Mouse (Mus musculus) hindbrain, embryonic 14.5 days (tissue): ENCODE data around the gene Zfpm1. TPM values are rescaled to one million over a fixed set of nuclear protein-coding genes. Genes with fewer than 3 reads are reported as not detected.

Experiments used
- ATAC-seq: fragments of 200-750 bp; cut with Nextera tagmentation; 2 replicates; pipeline ENCODE4 v1.8.0; 2017; ENCODE audit warnings: moderate number of reproducible peaks, mild to moderate bottlenecking, moderate TSS enrichment, moderate library complexity; ENCODE audit not compliant: low FRiP score
- DNase-seq: peaks from one replicate; pipeline ENCODE4 v3.0.0-alpha.2; 2015; ENCODE audit warnings: low spot score
- H3K27ac ChIP-seq: fragments of 300-500 bp; sonication (generic); 2 replicates; pipeline ENCODE4 v1.5.1; 2014; ENCODE audit warnings: mild to moderate bottlenecking, moderate library complexity
- H3K27me3 ChIP-seq: fragments of 300-500 bp; sonication (generic); 2 replicates; pipeline ENCODE4 v1.6.1; 2014; ENCODE audit warnings: mild to moderate bottlenecking, low read length, mixed read lengths; ENCODE audit not compliant: control insufficient read depth, insufficient read depth
- H3K36me3 ChIP-seq: fragments of 300-500 bp; sonication (generic); replicated peaks from 2 replicates; pipeline ENCODE4 v1.6.1; 2014; ENCODE audit not compliant: control insufficient read depth, insufficient read depth
- H3K4me1 ChIP-seq: fragments of 300-500 bp; sonication (generic); replicated peaks from 2 replicates; pipeline ENCODE4 v1.6.1; 2014; ENCODE audit warnings: antibody characterized with exemption, low read length, mixed read lengths; ENCODE audit not compliant: control insufficient read depth, insufficient read depth
- H3K4me2 ChIP-seq: fragments of 300-500 bp; sonication (generic); replicated peaks from 2 replicates; pipeline ENCODE4 v1.6.1; 2014; ENCODE audit warnings: mild to moderate bottlenecking, moderate library complexity
- H3K4me3 ChIP-seq: fragments of 300-500 bp; sonication (generic); replicated peaks from 2 replicates; pipeline ENCODE4 v1.5.1; 2014; ENCODE audit warnings: mild to moderate bottlenecking, low read length
- H3K9ac ChIP-seq: fragments of 300-500 bp; sonication (generic); 2 replicates; pipeline ENCODE4 v1.6.1; 2014
- H3K9me3 ChIP-seq: fragments of 300-500 bp; sonication (generic); 2 replicates; pipeline ENCODE4 v1.6.1; 2016; ENCODE audit warnings: low read length; ENCODE audit not compliant: control insufficient read depth
- WGBS: fragments of 180-500 bp; shearing (Covaris S2); extraction: QIAGEN DNeasy Blood & Tissue Kit; methylation state at CpG from one replicate; pipeline ENCODE4 v1.1.7; 2014; 5-methylcytosine and 5-hydroxymethylcytosine counted together
- polyA plus RNA-seq: library from polyadenylated mRNA; unstranded; fragments of >200 nt; fragmentation: Nextera tagmentation; extraction: Ambion mirVana; gene quantifications from 2 replicates; pipeline ENCODE4 v1.2.1, GENCODE M21; 2014

Zfpm1 gene
- polyA plus RNA-seq, 1 experiment from 2014 or later = 2.0 TPM

DNA sequence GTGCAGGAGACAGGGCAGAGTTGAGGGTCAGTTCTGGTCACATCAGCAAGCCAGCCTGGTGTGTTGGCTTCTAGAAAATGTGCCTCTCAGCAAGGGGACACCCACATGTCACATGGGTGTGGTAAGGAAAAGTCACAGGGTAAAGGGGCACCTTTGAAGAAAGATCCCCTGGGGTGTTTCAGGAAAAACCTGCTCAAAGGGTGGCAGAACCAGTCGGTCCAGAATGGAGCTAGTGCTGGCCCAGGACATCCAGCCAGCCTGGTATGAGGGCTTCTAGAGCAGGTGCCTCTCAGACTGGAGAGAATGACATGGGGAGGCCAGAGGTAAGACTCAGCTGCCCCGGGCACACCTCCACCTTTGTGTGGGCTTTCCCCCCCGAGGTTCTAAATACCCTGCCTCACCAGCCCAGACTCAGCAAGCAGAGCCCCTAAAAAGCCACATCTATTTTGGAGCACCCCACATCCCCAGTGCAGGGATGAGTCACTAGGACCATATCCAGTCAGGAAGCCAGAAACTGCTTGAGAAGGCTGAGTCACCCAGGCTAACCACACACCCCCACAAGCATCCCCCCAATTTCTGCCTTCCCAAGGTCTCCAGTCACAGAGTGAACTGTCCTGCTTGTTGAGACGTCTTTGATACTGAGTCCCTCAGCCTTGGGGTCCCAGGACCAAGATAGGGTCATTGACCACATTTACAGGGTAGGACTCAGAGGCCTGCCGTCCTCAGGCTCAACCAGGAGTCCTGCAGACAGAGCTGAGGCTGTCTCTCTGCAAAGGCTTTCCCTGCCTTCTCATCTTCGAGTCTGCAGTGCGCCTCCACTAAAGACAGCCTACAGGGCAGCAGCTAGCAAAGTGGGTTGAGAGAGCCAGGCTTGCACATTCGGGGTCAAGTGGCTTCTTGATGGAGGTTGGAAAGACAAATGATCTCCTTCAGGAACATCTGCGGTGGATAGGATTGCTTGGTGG, 74.0 kb downstream of the Zfpm1 start:
- ATAC-seq = no peak
- Histone ChIP-seq H3K27me3 (no peaks in the 10 kb centered on the region), H3K9ac (no peak overlapping the region), H3K27ac (no peak overlapping the region), H3K36me3 (no peaks in the 10 kb centered on the region), H3K4me1 (peaks cover 3% of the 10 kb centered on the region), H3K9me3 (no peaks in the 10 kb centered on the region), H3K4me2 (no peak overlapping the region), H3K4me3 (no peak overlapping the region)
- no peak for DNase-seq
- 78% methylated on average over 9 of the region's 9 CpGs for WGBS

DNA sequence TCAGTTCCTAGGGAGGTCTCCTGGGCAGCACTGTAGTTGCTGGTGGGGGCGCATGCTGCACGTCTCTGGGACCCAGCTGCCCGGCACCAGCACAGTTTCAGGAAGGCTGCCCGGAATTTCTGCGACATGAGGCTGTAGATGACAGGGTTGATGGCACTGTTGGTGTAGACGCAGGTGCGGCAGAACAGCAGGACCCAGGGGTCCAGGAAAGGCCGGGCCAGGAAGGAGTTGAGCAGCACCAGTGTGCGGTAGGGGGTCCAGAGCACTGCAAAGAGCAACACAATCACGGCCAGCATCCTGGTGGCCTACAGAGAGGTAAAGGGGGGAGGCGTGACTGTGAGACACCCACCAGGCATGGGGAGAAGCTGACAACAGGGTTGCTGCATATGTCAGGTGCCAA, 75.3 kb downstream of the Zfpm1 start:
- no peaks in the 10 kb centered on the region for H3K27me3 ChIP-seq
- WGBS = 53% methylated on average over 11 of the region's 11 CpGs

DNA sequence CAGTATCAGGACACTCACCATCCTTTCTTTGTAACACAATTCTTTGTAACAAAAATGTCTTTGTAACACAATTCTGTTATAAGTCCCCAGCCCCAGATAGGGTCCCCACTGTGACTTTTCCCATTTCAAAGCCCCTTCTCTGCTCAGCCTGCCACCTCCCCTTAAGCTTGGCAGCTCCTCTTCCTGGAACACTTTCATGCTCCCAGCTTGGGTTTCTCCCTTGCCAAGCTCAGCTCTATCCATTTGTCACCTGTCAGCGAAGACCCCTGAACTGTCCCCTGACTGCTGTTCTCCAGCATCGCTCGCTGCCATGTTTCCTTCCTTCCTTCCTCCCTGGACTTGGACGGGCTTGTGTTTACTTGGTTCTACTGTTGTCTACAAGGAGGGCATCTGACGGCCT, 75.7 kb downstream of the Zfpm1 start:
- no peak for ATAC-seq
- H3K27me3 ChIP-seq = no peaks in the 10 kb centered on the region
- H3K9ac ChIP-seq = no peak overlapping the region
- peaks cover 3% of the 10 kb centered on the region; the same call in 1 of the 2 replicates for H3K4me1 ChIP-seq
- 82% methylated on average over 5 of the region's 5 CpGs for WGBS
- H3K9me3 ChIP-seq = no peaks in the 10 kb centered on the region
- H3K4me3 ChIP-seq = no peak overlapping the region
- no peak overlapping the region for H3K27ac ChIP-seq
- H3K36me3 ChIP-seq = no peaks in the 10 kb centered on the region
- DNase-seq = no peak
- no peak overlapping the region for H3K4me2 ChIP-seq

More for the DNA sequence above, 75.3 kb downstream of the Zfpm1 start:
- ATAC-seq (no peak), DNase-seq (no peak)
- Histone ChIP-seq H3K27ac (no peak overlapping the region), H3K36me3 (no peaks in the 10 kb centered on the region), H3K9ac (no peak overlapping the region), H3K4me3 (no peak overlapping the region), H3K4me2 (no peak overlapping the region), H3K9me3 (no peaks in the 10 kb centered on the region), H3K4me1 (peaks cover 3% of the 10 kb centered on the region; the same call in 1 of the 2 replicates)

DNA sequence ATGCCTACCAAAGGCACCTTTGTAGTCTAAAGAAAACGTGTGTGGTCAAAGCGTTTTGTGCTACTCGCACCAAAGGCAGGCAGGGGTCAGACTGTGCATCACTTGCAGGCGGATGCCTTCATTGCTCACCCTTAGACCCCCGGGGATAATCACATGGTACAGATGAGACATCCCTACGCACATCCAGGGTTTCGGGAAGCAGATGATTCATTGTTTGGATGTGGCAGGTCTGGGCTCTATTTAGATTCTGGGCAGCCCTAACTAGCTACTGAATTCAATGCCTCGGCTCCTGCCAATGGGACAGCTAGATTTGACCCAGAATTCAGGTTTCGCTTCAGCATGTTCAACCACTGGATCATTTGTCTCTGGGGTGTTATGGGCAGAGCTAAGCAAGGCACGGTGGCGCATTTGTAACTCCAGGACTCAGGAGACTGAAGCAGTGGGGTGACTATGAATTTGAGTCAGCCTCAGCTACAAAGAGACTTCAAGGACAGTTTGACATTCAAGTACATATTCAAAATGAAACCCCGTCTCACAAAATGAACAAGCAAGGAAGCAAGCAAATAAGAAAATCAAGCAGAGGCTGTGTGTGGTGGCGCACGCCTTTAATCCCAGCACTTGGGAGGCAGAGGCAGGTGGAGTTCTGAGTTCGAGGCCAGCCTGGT, 77.3 kb downstream of the Zfpm1 start:
- Histone ChIP-seq H3K9ac (no peak overlapping the region), H3K36me3 (no peaks in the 10 kb centered on the region), H3K4me1 (peaks cover 3% of the 10 kb centered on the region; the same call in 1 of the 2 replicates), H3K9me3 (no peaks in the 10 kb centered on the region), H3K4me3 (no peak overlapping the region), H3K4me2 (no peak overlapping the region), H3K27me3 (no peaks in the 10 kb centered on the region), H3K27ac (no peak overlapping the region)
- WGBS = 76% methylated on average over 15 of the region's 15 CpGs
- ATAC-seq (no peak), DNase-seq (no peak)

DNA sequence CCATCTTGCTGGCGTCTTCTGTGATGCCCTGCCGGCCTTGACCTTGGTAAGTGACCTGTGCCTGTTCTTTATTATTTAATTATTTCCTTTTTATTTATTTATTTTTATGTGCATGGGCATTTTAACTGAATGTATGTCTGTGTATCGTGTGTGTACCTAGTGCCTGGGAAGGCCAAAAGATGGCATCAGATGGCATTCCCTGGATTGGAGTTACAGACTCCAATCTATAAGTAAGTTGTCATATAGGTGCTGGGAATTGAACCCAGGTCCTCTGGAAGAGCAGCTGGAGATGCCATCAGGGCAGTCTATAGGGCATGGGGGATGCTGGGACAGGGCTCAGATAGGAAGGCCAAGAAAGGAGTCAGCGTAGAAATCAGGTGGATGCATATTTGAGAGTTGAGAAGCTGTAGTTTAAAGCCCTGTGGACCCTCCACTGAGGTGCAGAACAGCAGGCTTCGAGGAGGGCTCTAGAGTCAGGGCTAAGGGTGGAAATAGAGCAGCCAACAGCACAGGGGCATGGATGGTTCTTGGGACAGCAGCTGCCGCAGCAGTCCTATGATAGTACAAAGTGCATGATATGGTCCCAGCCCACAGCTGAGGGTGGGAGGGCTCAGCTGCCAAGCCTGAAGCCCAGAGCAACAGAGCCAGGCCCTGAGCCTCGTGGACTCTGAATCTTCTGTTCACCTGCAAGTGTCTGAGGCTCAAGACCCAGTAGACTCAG, 78.9 kb downstream of the Zfpm1 start, which contains the start of gene Trhr2:
Gene Trhr2, minus strand, starts transcription at position 51 of the 721 bp plus-strand sequence.
- 74% methylated on average over 7 of the region's 7 CpGs for WGBS
- no peak within 1 kb of the TSS for H3K4me2 ChIP-seq
- no peaks in the 10 kb centered on the region for H3K9me3 ChIP-seq
- no peak within 1 kb of the TSS for H3K27ac ChIP-seq
- ATAC-seq (no peak), DNase-seq (no peak)
- no peak within 1 kb of the TSS for H3K4me3 ChIP-seq
- H3K9ac ChIP-seq = no peak within 1 kb of the TSS
- no peaks in the 10 kb centered on the region for H3K27me3 ChIP-seq
- peaks cover 3% of the 10 kb centered on the region; the same call in 1 of the 2 replicates for H3K4me1 ChIP-seq
- no peaks in the 10 kb centered on the region for H3K36me3 ChIP-seq

DNA sequence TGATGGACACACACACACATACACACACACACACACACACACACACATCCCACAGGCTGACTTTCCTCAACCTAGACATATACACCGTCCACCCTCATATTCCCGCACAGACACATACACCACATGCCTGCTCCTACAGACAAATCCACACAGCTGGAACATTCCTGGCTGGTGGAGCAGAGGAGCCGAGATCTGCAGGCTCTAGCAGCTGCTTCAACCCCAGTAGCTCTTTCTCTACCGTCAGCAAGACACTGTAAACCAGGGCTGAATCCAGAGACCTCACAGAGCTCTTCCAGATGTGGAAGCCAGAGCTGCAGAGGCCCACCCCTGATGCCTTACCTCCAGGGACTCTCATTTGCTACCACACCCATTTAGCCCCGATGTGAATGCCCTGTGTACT, 80.3 kb downstream of the Zfpm1 start:
- DNase-seq (no peak), ATAC-seq (no peak)
- H3K4me3 ChIP-seq = no peak overlapping the region
- no peak overlapping the region for H3K27ac ChIP-seq
- H3K27me3 ChIP-seq = no peaks in the 10 kb centered on the region
- no peak overlapping the region for H3K4me2 ChIP-seq
- WGBS = 52% methylated on average over 5 of the region's 5 CpGs
- H3K4me1 ChIP-seq = 0 out of 2 replicates have a peak, but pooled peaks cover 3% of the 10 kb centered on the region
- H3K9me3 ChIP-seq = no peaks in the 10 kb centered on the region
- no peaks in the 10 kb centered on the region for H3K36me3 ChIP-seq
- H3K9ac ChIP-seq = no peak overlapping the region

DNA sequence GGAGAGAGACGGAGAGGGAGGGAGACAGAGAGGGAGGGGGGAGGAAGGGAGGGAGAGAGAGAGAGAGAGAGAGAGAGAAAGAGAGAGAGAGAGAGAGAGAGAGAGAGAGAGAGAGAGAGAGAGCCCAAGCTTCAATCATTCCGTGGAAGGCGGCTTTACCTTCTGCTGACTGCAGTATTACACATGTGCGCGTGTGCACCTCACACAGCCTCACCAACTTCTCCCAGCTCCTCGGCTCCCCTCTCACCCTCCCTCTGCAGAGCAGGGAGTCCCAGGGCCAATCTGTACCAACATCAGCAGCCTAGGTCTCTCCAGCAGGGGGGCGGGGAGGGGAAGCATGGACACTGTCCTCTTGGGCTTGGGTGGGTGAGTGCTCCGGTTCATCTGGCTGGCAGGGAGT, 81.0 kb downstream of the Zfpm1 start:
- DNase-seq = no peak
- H3K4me1 ChIP-seq = no peaks in the 10 kb centered on the region
- no peaks in the 10 kb centered on the region for H3K9me3 ChIP-seq
- no peak overlapping the region for H3K27ac ChIP-seq
- H3K4me2 ChIP-seq = no peak overlapping the region
- ATAC-seq = no peak
- H3K9ac ChIP-seq = no peak overlapping the region
- no peaks in the 10 kb centered on the region for H3K27me3 ChIP-seq
- no peaks in the 10 kb centered on the region for H3K36me3 ChIP-seq
- no peak overlapping the region for H3K4me3 ChIP-seq
- WGBS = 34% methylated on average over 6 of the region's 8 CpGs

DNA sequence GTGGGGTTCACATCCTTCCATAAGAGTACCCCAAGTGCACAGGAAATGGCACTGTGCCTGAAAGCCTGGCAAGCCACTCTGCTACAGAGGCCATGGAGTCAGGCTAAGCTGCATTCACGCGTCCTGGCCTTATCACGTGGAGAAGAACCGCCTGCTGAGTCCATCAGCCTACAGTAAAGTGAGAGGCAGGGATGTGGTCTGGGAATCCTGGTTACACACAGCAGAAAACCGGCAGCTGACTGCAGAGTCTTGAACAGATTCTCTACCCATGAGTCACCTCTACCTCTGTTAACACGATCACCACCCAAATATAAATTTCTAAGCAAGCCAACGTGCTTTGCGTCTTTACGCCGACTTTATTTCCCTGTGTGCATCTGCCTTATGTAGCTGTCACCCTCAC, 86.6 kb downstream of the Zfpm1 start:
- ATAC-seq (no peak), DNase-seq (no peak)
- Histone ChIP-seq H3K4me2 (no peak overlapping the region), H3K4me3 (no peak overlapping the region), H3K27ac (no peak overlapping the region), H3K9me3 (no peaks in the 10 kb centered on the region), H3K36me3 (no peaks in the 10 kb centered on the region), H3K4me1 (no peaks in the 10 kb centered on the region), H3K27me3 (no peaks in the 10 kb centered on the region), H3K9ac (no peak overlapping the region)
- 78% methylated on average over 10 of the region's 10 CpGs for WGBS

DNA sequence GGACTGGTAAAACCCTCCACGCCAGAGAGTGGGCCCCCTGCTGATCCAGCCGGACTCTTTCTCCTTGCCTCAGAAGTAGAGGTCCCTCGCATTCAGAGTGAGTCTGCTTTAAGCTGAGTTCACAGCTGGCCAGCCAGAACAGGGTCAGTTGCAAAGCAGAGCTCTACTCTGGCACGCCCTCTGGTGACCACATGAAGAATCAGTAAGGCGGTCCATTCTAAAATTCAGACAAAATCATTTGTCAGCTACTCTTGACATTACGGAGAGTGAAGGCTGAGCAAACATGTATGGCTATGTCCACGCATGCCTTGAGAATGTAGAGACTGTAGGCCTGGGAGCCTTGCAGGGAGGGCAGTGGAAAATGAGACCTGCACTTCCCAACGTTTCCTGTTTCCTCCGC, 87.7 kb downstream of the Zfpm1 start:
- no peak overlapping the region for H3K4me3 ChIP-seq
- no peaks in the 10 kb centered on the region for H3K36me3 ChIP-seq
- no peaks in the 10 kb centered on the region for H3K27me3 ChIP-seq
- H3K9me3 ChIP-seq = no peaks in the 10 kb centered on the region
- WGBS = 9% methylated on average over 9 of the region's 9 CpGs
- H3K27ac ChIP-seq = no peak overlapping the region
- H3K4me1 ChIP-seq = no peaks in the 10 kb centered on the region
- peak; percentile 77 for DNase-seq
- H3K4me2 ChIP-seq = no peak overlapping the region
- no peak overlapping the region for H3K9ac ChIP-seq
- ATAC-seq = no peak
